Mouse (Mus musculus) urinary bladder, postnatal 36 days (tissue): ENCODE measurements at regions not wholly inside any gene's neighbourhood (a gene's known extent, or its start where the extent isn't known, plus 50 kb on each side); places are given as distances from the start of the nearest gene placed in this dataset.

ENCODE experiments used
- DNase-seq, 2 experiments: peaks; one replicate each; pipeline ENCODE4 v3.0.0; 2022; ENCODE audit warnings: low spot score in 2 of 2, mixed read lengths in 1 of 2

DNA sequence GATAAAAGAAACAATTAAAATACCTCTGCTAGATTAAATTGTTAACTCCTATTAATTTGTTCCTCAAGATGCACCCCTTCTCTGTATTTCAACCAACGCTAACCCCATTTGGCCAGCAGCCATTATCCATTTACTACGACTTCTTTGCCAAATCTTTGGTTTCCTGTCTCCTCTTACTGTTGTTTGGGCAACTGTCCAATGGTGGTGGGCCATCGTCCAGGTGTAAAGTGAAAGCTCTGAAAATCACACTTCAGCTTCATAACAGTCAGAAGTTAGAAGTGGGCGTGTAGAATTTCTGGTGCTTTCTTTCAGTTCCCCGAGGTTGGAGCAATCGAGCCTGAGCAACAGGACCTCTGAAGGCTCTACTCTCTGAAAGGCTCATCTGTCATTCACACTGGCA is 66.8 kb upstream of the Zbtb20 start:
- no peak for DNase-seq

DNA sequence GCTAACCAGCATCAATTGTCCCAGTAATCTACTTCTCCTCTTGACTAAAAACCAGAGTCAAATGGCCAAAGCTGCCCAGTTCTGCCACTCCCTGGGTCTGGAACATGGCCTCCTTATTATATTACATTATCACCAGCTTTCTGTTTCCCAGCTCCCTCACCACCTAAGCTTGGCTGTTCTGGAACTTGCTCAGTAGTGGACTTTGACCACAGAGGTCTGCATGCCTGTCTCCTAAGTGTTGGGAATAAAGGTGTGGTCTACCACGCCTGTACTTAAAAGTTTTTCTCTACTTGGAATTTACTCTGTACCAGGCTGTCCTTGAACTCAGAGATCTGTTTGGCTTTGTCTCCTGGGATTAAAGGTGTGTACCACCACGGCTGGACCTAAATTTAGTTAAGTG is 68.1 kb upstream of the Zbtb20 start:
- no peak for DNase-seq

DNA sequence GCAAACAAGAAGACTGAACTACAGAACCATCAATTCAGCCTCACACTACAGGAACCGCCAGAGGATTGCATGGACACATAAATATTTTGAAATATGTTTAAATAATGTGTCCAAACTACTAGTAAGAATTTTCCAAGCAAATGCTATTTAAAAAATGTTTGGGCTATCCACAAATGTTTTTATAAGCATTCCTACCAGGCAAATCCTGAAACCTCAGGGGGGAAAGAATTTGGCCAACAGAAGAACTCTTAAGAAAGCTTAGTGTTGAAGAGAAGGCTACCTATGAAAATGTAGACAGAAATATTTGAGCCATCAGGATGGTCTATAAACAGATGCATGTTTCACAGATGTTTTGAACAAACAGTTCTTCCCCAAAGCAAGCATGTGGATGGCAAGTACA is 72.1 kb upstream of the Zbtb20 start:
- DNase-seq: no peak

GRCm38 (mm10) chr16:42792571-42792970 is 83.1 kb upstream of the Zbtb20 start:
- DNase-seq: no peak

GRCm38 (mm10) chr16:42784712-42785111 is 91.0 kb upstream of the Zbtb20 start:
- DNase-seq: no peak

- DNase-seq: no peak
These were observed 91.7 kb upstream of the Zbtb20 start for GRCm38 (mm10) chr16:42784031-42784430.

DNA sequence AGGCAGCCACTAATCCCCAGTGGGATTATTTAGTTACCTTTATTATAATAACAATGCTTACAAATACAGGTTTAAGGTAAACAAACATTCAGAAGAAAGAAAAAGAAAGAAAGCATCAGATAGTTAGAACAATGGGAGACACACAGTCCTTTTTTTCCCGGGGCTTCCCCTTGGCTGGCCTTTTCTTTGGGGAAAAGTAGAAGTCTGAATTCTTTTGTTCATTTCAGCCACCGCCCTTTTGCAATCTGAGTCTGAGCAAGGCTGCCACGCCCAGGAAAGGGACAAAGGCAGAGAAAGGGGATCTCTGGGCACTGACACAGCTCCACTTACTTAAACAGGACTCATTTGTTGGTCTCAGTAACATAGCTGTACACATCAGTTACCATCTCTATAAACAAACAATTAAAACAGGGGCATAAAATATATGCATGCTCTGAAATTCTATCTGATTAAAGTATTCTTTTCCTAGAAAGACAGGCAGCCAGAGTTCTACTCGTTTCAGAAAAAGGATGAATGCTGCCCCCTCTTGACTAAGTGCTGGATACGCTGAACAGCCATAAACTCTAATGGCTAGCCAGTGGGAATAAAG is 93.5 kb upstream of the Zbtb20 start:
- no peak for DNase-seq

DNA sequence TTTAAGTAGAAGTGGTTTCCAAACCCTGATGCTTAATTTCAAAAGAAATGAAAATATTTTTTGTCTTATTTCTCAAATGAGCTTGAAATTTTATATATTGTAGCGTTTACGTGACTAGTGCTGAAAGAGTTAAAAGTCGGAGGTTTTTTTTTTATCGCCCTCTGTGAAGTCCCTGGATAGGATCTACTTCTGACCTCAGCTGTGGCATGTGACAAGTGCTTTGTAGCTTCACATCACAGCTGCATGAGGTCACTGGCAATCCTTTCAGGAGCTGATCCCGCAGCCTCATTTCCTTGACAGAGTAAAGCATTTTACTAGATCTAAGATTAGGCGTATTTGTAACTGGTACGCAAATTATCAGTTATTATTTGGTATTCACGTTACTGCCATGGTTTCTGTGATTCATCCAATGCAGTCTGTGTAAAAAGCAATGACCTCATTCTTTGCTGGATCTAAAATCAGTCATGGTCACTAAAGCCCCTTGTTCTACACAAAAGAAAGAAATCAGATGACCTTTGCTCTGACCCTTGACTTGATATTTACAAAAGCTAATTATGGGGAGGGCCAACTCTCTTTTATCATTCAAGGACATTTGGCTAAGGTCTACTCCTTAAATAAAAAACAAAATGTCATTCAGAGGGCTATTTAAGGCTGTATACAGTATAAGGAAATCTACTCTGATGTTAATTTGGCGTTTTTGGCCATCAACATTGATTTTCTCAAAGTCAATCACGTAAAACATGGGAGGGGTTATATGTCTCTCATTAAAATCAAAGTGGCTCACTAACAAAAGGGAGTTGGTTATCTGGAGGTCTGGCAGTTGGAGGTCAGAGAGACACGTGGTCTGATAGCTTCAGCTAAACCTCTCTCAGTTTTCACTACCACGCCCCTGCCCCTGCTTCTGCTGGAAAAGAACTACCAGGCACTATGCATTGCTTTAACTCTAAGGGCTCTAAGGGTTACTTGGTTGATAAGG is 94.3 kb upstream of the Zbtb20 start:
- no peak for DNase-seq

- DNase-seq: peak; percentile 7 to 21
These were observed 95.7 kb upstream of the Zbtb20 start for GRCm38 (mm10) chr16:42779957-42780356.

DNA sequence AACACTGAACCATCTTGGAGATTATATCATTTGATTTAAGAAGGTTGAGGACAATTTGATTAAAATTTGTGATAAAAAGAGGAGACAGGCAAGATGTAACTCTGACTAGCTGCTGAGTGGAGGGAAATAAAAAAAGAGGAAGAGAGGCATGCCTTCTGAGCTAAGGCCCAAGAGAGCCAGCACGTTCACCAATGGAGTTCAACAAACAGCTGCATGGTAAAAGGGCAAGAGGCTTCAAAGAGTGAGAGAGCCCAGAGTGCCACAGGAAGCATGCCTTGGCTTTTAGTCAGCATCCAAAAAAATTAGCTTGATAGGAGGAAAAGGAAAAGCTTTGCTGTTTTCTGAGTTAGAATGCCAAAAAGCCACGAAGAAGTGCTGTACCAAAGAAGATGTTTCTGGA is 103.0 kb upstream of the Zbtb20 start:
- no peak for DNase-seq

GRCm38 (mm10) chr16:42770199-42770598 is 105.5 kb upstream of the Zbtb20 start:
- no peak for DNase-seq

DNA sequence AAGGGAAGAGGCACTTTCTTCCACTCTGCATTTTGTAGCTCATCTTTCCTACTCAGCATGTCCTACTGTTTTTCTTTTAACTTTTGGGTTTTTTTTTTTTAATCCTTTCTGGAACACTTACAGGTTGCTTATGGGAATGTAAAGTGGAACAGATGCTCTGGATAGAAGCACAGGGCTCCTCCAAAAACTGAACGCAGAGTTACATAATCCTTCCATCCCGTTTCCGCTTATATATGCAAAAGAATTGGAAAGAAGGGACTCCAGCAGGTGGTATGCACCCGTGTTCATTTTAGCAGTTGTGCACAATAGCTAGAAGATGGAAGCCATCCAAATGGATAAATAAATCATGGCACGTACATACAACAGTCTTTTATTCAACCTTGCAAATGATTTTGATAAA is 127.0 kb upstream of the Zbtb20 start:
- no peak for DNase-seq

GRCm38 (mm10) chr16:42745943-42746675 is 129.6 kb upstream of the Zbtb20 start:
- no peak for DNase-seq

DNA sequence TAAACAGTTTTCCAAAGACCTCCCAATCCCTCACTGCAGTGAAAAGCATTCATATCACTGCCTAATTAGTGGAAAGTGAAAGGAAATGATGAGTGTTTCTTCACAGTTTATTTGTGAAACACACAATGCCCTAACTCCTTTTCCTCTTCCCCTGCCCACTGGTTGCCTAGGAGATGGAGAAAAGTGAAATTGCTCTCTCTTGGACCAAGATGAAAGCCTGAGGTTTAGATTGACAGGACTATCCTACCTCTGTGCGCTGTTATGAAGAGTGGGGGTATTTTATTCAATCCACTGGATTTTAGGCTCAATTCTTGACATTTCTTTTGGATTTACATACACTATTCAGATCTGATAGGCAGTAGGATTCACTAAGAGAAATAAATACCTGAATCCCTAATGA is 132.1 kb upstream of the Zbtb20 start:
- DNase-seq: no peak

GRCm38 (mm10) chr16:42743120-42743519 is 132.6 kb upstream of the Zbtb20 start:
- DNase-seq: no peak

GRCm38 (mm10) chr16:42727826-42728225 is 147.9 kb upstream of the Zbtb20 start:
- DNase-seq: no peak

- DNase-seq: no peak
These were observed 155.8 kb upstream of the Zbtb20 start for GRCm38 (mm10) chr16:42719915-42720314.

DNA sequence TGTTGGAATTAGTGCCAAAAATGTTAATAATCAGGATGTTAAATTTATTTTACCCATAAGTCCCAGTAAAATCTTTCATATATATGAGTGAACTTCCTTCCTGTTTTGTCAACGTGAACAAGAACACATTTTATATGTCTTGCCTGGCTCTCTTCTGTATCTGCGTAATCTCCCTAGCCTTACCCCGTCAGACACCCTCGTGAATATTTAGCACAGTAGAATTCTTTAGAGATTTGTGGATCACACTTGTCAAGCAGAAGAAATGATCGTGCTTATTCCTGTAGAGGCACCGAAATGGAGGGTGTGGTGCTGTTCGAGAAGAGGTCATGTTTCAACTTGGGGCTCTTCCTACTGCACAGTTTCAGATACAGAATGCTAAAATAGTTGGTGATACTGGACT is 157.2 kb upstream of the Zbtb20 start:
- no peak for DNase-seq

DNA sequence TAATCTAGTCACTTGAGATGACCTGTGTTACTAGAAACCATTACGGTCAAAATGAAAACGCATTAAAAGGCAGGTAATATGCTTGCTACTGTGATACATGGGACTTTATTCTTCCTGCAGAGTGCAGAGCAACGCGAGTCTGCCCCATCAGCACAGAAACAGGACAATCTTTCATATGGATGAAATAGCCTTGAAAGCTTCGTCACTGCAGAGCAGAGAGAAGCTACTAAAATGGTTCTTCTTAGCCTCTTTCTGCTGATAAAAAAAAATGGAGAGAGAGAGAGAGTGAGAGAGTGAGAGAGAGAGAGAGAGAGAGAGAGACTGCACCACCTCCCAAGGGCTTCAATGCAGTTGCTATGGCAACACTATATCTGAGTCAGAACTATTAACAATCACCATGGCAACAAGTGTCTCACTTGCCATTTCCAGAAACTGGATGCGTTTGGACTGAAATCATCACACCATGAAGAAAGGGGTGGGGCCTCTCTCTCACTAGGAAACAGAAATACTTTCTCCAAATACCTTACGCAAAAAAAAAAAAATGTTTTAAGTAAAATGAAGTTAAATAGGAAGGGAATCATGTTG is 157.8 kb upstream of the Zbtb20 start:
- DNase-seq: no peak

GRCm38 (mm10) chr16:42717075-42717827 is 158.4 kb upstream of the Zbtb20 start:
- no peak for DNase-seq

DNA sequence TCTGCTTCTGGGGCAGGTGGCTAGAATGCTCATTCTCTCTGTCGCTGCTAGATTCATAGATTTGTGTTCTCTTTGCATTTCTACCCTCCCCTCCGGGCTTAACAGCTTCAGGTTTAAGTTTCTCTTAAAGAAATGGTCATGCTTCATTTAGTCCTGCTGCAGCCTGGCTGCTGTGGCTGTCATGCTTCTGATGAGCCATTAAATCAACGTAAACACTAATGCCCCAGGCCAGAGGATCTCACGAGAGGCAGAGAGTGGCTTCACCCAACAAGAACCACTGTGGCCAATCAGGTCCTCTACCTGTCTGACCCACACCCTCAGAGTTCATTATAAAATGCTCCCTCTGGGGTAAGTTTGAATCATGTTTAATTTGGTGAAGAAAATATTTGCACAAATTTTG is 173.0 kb upstream of the Zbtb20 start:
- DNase-seq: no peak
